Mouse (Mus musculus): ENCODE results near the gene Kansl3. TPM values are rescaled to one million over a fixed set of nuclear protein-coding genes. Genes with fewer than 3 reads are reported as not detected.

Gene Kansl3
- polyA plus RNA-seq (2015; fragmentation: Nextera tagmentation; extraction: Ambion mirVana), result 36.4 and 37.4 TPM in 2 replicates

DNA sequence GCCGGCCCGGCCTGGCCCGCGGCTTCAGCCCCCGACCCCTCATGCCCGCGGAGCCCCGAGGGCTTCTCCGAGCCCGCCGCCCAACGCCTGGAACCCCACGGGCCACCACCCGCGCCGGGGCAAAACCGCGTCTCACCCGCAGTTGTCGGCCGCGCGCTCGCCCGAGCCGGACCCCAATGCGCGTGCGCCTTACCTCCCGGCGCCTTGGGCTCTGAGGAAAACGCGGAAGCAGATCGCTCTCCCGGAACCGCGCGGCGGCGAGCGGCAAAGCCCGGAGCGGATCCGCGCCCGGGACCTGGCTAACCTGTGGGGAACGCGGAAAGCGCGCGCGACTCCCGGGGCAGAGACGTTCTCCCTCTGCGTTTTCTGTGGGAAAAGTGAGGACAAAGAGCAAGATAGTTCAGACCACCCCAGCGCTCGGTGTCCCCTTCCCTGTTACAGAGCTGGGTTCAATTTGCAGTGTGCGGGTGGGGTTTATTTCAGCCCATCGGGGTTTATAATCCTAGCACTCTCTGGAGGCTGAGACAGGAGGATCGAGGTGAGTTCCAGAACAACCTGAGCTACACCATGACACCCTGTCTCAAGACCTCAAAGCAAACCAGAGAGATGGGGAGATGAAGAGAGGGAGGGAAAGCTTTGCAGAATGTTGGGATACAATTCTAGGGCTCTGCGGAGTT, at the start of gene Kansl3:
TSS of gene Kansl3 (minus strand) at position 213 of the 677 bp plus-strand sequence.
- Histone ChIP-seq H3K4me2 (peak within 1 kb of the TSS; percentile 66), H3K27ac (peak within 1 kb of the TSS; percentile 77), H3K36me3 (peaks cover 5% of the 10 kb centered on the region), H3K4me3 (replicated peaks) (peak within 1 kb of the TSS; percentile 89), H3K27me3 (replicated peaks) (no peaks in the 10 kb centered on the region), H3K4me1 (peaks cover 9% of the 10 kb centered on the region), H3K9ac (peak within 1 kb of the TSS; percentile 96), H3K9me3 (no peaks in the 10 kb centered on the region)
- peak; percentile 87 for ATAC-seq (ENCODE audit: insufficient read depth, low FRiP score, low read depth)
- 3% methylated on average over 61 of the region's 61 CpGs for WGBS

DNA sequence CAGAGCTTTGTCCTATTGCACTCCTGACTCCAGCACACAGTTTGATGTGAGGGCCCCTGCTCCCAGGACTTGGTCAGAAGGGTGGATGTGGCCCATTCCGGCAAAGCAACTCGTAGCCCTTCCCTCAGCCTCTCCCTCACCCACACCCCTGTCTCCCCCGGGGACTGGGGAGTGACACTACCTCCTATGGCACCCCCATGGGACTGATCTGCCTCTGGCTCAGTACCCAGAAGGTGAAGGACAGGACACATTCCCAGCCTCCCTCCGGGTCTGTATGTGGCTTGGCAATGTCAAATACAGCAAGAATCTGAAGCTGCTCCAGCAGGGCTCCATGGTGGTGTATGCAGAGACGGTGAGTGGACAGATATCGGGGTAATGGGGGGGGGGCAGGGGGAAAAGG, 35.5 kb upstream of the Kansl3 start:
- no peak overlapping the region for H3K4me3 ChIP-seq (replicated peaks)
- no peaks in the 10 kb centered on the region for H3K27me3 ChIP-seq (replicated peaks)
- H3K4me2 ChIP-seq, result no peak overlapping the region
- no peak overlapping the region for H3K9ac ChIP-seq
- no peaks in the 10 kb centered on the region for H3K4me1 ChIP-seq
- no peak for ATAC-seq (ENCODE audit: insufficient read depth, low FRiP score, low read depth)
- no peak overlapping the region for H3K27ac ChIP-seq
- H3K9me3 ChIP-seq, result no peaks in the 10 kb centered on the region
- 73% methylated on average over 6 of the region's 6 CpGs for WGBS
- no peaks in the 10 kb centered on the region for H3K36me3 ChIP-seq

DNA sequence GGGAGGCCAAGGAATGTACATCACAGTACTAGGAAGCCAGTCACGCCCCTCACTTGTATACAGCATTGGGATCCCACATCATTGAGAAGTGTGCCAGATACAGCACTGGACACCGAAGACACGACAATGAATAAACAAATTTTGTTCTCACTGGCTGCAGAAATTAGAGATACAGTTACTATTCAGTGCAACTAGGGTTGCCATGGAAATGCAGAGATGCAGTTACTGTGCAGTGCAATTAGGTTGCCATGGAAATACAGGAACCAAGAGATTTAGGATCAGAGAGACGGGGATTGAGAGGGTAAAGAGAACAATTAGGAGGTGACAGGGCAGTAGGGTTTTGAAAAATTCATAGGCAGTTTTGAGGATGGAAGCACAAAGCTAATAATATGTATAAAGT, 32.5 kb upstream of the Kansl3 start:
- Histone ChIP-seq H3K27ac (no peak overlapping the region), H3K4me1 (no peaks in the 10 kb centered on the region), H3K4me3 (replicated peaks) (no peak overlapping the region), H3K9ac (no peak overlapping the region), H3K36me3 (no peaks in the 10 kb centered on the region), H3K9me3 (no peaks in the 10 kb centered on the region), H3K27me3 (replicated peaks) (no peaks in the 10 kb centered on the region), H3K4me2 (no peak overlapping the region)
- 53% methylated on average over 4 of the region's 4 CpGs for WGBS
- no peak for ATAC-seq (ENCODE audit: insufficient read depth, low FRiP score, low read depth)

DNA sequence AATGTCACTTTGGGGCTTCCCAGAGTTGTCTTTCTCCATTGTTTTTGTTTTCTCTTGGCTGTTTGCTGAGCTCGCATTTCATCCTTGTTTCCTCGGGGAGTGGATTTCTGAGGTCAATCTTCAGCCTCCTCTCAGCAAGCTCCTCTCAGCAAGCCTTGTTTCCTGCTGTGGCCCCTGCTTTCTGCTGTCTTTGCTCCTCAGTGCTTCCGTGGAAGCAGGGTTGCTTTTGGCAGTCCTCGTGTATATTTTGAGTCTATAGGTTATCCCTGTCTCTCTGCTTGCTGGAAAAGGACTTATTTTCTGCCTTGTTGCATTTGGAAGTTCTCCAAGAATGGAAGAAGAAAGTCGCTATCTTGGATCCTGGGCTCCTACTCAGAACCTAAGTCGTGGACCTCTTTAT, 28.1 kb upstream of the Kansl3 start:
- no peaks in the 10 kb centered on the region for H3K36me3 ChIP-seq
- no peak for ATAC-seq (ENCODE audit: insufficient read depth, low FRiP score, low read depth)
- no peak overlapping the region for H3K9ac ChIP-seq
- 25% methylated on average over 6 of the region's 6 CpGs for WGBS
- H3K4me1 ChIP-seq, result no peaks in the 10 kb centered on the region
- H3K27ac ChIP-seq, result no peak overlapping the region
- H3K9me3 ChIP-seq, result no peaks in the 10 kb centered on the region
- no peaks in the 10 kb centered on the region for H3K27me3 ChIP-seq (replicated peaks)
- no peak overlapping the region for H3K4me2 ChIP-seq
- H3K4me3 ChIP-seq (replicated peaks), result no peak overlapping the region

DNA sequence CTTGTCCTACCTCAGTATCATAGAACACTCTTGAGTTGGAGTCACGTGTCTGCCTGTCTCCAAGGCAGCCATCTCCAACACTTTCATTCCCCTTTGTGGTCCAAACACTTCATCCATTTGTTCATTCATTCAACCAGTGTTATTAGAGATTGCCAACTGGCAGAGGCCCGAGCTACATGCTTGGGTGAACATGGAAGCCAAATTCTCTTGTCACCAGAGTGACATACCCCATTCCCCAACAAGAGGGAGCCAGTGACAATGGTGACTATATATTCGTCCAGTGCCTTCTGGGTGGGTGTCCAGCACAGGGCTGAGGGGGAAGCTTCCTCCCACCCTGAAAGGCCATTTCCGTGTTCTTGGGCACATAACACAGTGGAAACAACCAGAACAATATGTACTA, 10.6 kb upstream of the Kansl3 start:
- no peak for ATAC-seq (ENCODE audit: insufficient read depth, low FRiP score, low read depth)
- Histone ChIP-seq H3K4me3 (replicated peaks) (no peak overlapping the region), H3K36me3 (no peaks in the 10 kb centered on the region), H3K27ac (no peak overlapping the region), H3K4me1 (no peaks in the 10 kb centered on the region), H3K4me2 (no peak overlapping the region), H3K9me3 (no peaks in the 10 kb centered on the region), H3K9ac (no peak overlapping the region), H3K27me3 (replicated peaks) (no peaks in the 10 kb centered on the region)
- WGBS, result 69% methylated on average over 4 of the region's 4 CpGs

DNA sequence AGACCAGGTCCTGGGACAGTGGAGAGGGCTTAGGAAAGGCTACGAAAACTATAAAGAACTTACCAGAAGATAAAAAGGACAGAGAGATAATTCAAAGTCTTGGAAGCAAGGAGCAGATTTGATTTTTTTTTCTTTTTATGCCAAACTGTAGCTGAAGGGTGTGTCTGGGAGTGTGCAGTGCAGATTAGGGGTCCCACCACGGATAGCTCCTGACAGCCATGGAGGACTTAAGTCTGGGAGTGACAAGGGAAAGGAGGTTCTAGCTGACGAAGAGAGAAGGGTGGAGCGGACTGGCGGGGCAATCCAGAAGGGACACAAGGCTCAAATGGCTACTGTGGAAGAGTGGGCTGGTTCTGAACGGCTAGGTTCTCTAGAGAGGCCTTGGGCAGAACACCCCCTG, 9.9 kb upstream of the Kansl3 start:
- Histone ChIP-seq H3K4me2 (no peak overlapping the region), H3K4me3 (replicated peaks) (no peak overlapping the region), H3K36me3 (no peaks in the 10 kb centered on the region), H3K4me1 (no peaks in the 10 kb centered on the region), H3K9ac (no peak overlapping the region), H3K27me3 (replicated peaks) (no peaks in the 10 kb centered on the region), H3K9me3 (no peaks in the 10 kb centered on the region), H3K27ac (no peak overlapping the region)
- WGBS, result 64% methylated on average over 6 of the region's 6 CpGs
- no peak for ATAC-seq (ENCODE audit: insufficient read depth, low FRiP score, low read depth)

DNA sequence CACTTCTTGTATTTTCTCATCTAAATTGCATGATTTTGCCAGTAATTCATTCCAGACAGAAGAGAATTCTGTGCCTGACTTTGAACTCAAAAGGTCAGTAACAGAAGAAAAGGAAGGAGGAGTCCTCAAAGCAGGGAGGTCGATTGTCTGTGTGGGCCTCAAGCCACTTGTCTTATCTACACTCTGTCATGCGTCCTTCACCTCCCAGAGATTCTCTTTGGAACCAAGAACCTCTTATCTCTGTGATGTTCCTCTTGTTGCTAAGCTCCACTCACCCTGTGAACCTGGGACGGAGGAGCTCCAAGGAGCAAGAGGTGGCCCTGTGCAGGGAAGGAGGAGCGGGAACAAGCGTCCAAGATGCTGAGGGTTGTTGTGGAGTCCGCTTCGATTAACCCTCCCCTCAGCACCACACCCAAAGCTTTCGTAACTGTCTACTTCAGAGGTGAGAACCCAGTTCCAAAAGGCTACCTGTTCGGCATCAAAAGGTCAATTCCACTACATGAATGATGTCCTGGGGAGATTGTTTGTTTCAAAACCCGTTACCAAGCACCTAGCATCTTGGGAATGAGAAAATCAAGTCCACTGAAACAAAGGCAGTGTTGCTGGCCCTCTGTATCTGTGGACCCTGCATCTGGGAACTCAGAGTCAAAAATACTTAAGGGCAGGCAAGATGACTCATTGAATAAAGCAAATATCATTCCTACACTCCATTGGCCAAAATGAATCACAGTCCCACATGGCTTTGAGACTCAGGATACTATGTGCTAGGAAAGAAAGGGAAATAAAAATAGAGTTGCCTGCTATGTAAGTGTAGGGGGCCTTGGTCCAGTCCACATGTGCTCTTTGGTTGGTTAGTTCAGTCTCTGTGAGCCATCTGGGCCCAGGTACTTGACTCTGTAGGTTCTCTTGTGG, 3.2 kb upstream of the Kansl3 start, which contains the start of gene Fer1l5:
TSS of gene Fer1l5 (plus strand) at position 358 of the 912 bp plus-strand sequence.
- Histone ChIP-seq H3K27ac (no peak within 1 kb of the TSS), H3K36me3 (no peaks in the 10 kb centered on the region), H3K9ac (no peak within 1 kb of the TSS), H3K4me3 (replicated peaks) (no peak within 1 kb of the TSS), H3K9me3 (no peaks in the 10 kb centered on the region), H3K4me2 (no peak within 1 kb of the TSS), H3K4me1 (peaks cover 9% of the 10 kb centered on the region), H3K27me3 (replicated peaks) (no peaks in the 10 kb centered on the region)
- no peak for ATAC-seq (ENCODE audit: insufficient read depth, low FRiP score, low read depth)
- 75% methylated on average over 10 of the region's 10 CpGs for WGBS

DNA sequence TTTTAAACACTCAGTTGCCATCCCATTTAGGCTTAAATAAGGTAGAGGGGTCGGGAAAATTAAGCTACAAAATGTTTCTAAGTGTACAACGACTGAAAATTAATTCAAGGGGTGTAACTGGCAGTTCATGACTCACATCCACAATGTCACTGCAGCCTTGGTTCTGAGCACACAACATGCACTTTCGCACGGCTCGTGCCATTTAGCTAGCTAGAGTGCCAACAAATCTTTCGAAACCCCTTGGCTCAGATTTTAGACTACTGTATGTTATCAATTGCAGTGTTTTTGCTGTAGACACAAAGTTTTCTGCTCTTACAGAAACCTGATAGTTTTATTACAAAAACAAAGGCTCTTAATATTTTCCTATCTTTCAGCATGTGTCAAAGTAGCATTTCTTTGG, 1.9 kb upstream of the Kansl3 start:
- Histone ChIP-seq H3K9ac (no peak overlapping the region), H3K4me3 (replicated peaks) (no peak overlapping the region), H3K27me3 (replicated peaks) (no peaks in the 10 kb centered on the region), H3K4me1 (peaks cover 9% of the 10 kb centered on the region), H3K36me3 (no peaks in the 10 kb centered on the region), H3K27ac (no peak overlapping the region), H3K9me3 (no peaks in the 10 kb centered on the region), H3K4me2 (no peak overlapping the region)
- ATAC-seq (ENCODE audit: insufficient read depth, low FRiP score, low read depth), result no peak
- 76% methylated on average over 6 of the region's 6 CpGs for WGBS

DNA sequence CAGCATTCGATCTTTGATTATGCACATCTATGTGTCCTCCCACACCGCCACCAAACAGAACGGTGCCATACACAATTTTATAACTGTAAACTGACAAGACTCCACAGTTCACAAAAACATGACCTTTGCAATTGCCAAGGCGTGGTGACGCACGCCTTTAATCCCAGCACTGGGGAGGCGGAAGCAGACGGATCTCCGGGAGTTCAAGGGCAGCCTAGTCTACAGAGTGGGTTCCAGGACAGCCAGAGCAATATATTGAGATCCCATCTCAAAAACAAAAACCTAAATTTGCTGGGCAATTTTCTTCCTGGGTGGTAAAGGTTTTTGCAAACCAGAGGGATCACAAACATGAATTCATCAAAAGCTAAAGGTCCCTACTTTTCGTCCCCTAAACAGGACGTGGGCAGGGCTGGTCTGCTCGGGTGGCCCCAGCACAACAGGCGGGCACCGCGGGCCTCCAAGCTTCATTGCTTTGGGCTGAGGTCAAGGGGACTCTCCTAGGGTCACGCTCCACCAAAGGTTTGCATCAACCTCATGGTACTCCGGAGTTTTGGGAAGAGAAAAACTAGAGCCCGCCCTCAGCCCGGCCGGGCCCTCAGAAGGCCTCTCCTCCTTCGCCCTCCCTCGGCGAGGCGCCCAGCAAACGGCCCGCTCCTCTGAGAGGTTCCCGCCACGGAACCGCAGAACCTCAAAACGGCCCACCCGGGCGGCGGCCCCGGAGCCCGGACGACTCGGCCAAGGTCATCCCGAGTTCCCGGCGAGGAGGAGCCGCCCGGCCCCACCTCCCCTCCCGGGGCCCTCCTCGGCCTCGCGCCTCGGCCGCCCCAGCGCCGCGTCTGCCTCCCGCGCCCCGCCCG, 641 bp downstream of the Kansl3 start:
- Histone ChIP-seq H3K27ac (peak overlapping the region; percentile 77), H3K9ac (peak overlapping the region; percentile 96), H3K9me3 (no peaks in the 10 kb centered on the region), H3K27me3 (replicated peaks) (no peaks in the 10 kb centered on the region), H3K4me1 (peaks cover 9% of the 10 kb centered on the region), H3K4me3 (replicated peaks) (peak overlapping the region; percentile 89), H3K4me2 (peak overlapping the region; percentile 66), H3K36me3 (peaks cover 12% of the 10 kb centered on the region)
- 3% methylated on average over 55 of the region's 55 CpGs for WGBS
- peak; percentile 86 for ATAC-seq (ENCODE audit: insufficient read depth, low FRiP score, low read depth)

DNA sequence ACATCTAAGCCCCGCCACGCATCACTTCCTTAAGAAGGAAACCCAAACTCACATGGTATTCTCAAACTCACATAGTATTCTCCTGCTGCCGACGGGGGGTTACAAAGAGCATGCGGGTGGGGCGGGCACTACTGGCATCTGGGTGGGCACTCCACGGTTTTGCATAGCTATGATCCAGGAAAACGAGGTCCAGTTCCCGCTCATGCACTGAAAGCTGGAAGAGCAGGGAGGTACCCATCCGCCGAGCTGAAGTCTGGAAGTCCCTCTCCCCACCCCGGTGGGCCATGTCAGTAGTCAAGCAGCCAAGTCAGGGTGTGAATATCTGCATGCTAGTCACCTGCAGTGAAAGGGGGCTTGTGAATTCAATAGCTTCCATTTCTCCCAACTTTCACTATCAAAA, 1.3 kb downstream of the Kansl3 start:
- H3K27me3 ChIP-seq (replicated peaks), result no peaks in the 10 kb centered on the region
- H3K9ac ChIP-seq, result no peak overlapping the region
- WGBS, result 49% methylated on average over 12 of the region's 12 CpGs
- H3K4me2 ChIP-seq, result peak overlapping the region; percentile 66
- H3K27ac ChIP-seq, result no peak overlapping the region
- peaks cover 9% of the 10 kb centered on the region for H3K4me1 ChIP-seq
- H3K4me3 ChIP-seq (replicated peaks), result peak overlapping the region; percentile 89
- peaks cover 12% of the 10 kb centered on the region for H3K36me3 ChIP-seq
- ATAC-seq (ENCODE audit: insufficient read depth, low FRiP score, low read depth), result no peak
- H3K9me3 ChIP-seq, result no peaks in the 10 kb centered on the region

DNA sequence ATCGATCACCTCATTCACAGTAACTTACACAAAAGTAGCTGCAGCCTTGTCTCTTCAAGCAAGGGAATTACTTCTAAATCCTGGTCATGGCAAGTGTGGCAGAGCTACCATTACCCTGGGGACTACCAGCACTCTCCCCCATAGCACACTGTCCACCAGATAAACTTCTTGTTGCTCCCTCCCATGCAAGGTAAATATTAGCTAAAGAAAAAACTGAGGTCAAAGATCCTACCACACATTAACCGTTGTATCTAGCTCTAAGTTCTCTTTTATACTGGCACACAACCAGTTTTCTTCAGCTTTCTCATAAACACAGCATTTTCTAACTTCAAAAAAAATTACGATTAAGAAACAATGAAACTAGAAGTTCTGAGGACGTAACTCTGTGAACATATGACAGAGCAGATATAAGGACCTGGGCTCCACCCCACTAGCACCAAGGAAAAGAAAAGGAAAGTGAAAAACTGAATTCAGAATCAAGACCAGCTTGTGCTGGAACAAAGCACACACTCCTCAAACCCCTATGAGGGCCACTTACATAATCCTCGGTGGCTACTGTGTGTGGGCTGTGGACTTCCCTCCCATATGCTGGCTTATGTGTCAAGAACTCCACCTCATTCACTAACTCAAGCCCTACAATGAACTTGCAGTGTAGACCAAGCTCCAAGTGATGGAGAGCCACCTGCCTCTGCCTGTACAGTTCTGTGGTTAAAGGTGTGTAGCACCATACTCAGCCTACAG, 11.9 kb downstream of the Kansl3 start:
- Histone ChIP-seq H3K9me3 (no peaks in the 10 kb centered on the region), H3K27me3 (replicated peaks) (no peaks in the 10 kb centered on the region), H3K27ac (no peak overlapping the region), H3K9ac (no peak overlapping the region), H3K4me3 (replicated peaks) (no peak overlapping the region), H3K4me1 (no peaks in the 10 kb centered on the region), H3K4me2 (no peak overlapping the region), H3K36me3 (peaks cover 51% of the 10 kb centered on the region)
- ATAC-seq (ENCODE audit: insufficient read depth, low FRiP score, low read depth), result no peak
- 84% methylated on average over 5 of the region's 5 CpGs for WGBS

All from stomach, embryonic 15.5 days (tissue).